Mouse (Mus musculus) layer of hippocampus, adult 2 months (tissue): ENCODE measurements around the gene Ccr7. TPM values are rescaled to one million over a fixed set of nuclear protein-coding genes. Genes with fewer than 3 reads are reported as not detected.

ENCODE experiments used
- DNase-seq, 2 experiments: peaks; one replicate each; pipeline ENCODE4 v3.0.0; 2022; ENCODE audit warnings: low spot score in 2 of 2
- H3K27ac ChIP-seq: fragments of 200-600 bp; 2 replicates; pipeline ENCODE4 v1.8.1; 2022
- H3K4me3 ChIP-seq: fragments of 200-600 bp; 2 replicates; pipeline ENCODE4 v1.8.1; 2022; ENCODE audit warnings: mild to moderate bottlenecking
- CTCF ChIP-seq: fragments of 200-600 bp; conservative IDR thresholded peaks from 2 replicates; pipeline ENCODE4 v1.8.1; 2022; ENCODE audit warnings: antibody characterized with exemption, mild to moderate bottlenecking, moderate library complexity
- total RNA-seq, 2 experiments: library from RNA; stranded (reverse); gene quantifications; 2 replicates each; pipeline ENCODE4 v1.2.3; 2021

The Ccr7 gene
- total RNA-seq, 2 experiments from 2014 or later, result not detected

DNA sequence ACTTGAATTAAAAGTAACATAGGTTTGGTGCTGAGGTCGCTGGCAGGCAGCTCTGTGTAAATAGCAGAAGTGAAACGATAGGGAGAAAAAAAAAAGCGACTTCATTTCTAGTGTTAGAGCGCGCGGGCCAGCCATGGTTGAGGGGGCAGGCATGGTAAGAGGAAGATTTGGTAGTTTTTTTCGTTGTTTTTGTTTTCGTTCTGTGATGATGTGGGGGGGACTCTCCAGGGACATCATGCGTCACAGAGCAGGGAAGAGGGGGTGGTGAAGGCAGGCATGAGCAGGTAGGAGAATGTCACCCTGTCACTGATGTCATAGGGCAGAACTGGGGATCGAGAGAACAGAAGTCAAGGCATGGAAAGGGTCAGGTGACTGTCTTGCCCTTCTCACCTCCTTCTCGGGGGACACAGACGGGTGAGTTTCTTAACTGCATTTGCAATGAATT lies 13.2 kb upstream of the Ccr7 start:
- TF ChIP-seq CTCF, result no peak
- DNase-seq, result no peak
- Histone ChIP-seq H3K27ac (no peak overlapping the region), H3K4me3 (no peak overlapping the region)

- TF ChIP-seq CTCF, result no peak
- no peak for DNase-seq
- Histone ChIP-seq H3K4me3 (no peak overlapping the region), H3K27ac (no peak overlapping the region)
Measured at GRCm38 (mm10) chr11:99167576-99167975, 12.7 kb upstream of the Ccr7 start.

DNA sequence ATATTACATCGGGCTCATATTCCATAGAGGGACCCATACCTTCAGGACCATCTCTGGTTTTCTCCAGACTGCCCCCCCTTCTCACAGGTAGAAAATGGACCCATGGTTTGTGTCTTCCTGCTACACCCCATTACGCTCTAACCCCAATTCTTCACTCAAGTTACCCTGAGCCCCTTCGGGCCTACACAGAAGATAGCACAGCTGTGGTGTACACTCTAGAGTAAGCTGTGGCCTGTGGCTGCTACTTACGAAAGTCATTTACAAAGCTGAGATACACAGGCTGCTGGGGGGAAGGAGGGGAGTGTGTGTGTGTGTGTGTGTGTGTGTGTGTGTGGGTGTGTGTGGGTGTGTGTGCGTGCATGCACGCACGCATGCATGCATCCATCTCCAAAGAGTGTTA lies 11.4 kb upstream of the Ccr7 start:
- Histone ChIP-seq H3K4me3 (no peak overlapping the region), H3K27ac (no peak overlapping the region)
- no peak for TF ChIP-seq CTCF
- no peak for DNase-seq

DNA sequence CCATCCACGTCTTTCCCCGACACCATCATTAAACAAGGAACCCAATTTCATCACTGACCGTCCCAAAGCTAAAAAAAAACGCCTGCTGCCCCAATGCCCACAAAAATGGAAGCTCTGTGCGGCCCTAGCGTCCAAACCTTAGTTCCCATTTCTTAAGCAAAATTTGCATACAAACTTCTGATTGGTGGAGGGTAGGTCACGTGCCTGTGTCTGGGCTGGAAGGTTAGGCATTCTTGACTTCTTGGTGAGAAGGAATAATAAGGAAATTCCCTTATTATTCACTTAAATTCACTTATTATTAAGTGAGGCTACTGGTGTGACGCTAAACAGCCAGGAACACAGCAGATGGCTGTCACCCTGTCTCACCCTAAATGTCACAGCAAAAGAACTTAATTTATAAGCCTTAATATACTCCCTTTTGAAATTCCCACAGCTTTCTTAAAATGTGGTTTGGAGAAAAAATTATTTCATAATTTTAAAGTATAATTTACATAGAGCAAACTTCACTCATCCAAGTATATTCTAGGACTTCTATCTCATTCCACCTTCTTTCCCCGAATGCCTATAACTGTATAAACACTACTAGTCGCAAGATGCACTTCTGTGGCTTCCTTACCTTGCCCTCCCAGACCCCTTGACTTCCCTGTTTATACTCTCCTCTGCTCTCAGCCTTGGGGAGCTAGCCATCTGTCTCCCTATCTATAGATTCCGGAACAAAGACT lies 10.3 kb upstream of the Ccr7 start:
- no peak for DNase-seq
- Histone ChIP-seq H3K4me3 (no peak overlapping the region), H3K27ac (no peak overlapping the region)
- no peak for TF ChIP-seq CTCF

- no peak for DNase-seq
- Histone ChIP-seq H3K4me3 (no peak overlapping the region), H3K27ac (no peak overlapping the region)
- TF ChIP-seq CTCF, result no peak
Measured at GRCm38 (mm10) chr11:99162972-99163686, 8.3 kb upstream of the Ccr7 start.

DNA sequence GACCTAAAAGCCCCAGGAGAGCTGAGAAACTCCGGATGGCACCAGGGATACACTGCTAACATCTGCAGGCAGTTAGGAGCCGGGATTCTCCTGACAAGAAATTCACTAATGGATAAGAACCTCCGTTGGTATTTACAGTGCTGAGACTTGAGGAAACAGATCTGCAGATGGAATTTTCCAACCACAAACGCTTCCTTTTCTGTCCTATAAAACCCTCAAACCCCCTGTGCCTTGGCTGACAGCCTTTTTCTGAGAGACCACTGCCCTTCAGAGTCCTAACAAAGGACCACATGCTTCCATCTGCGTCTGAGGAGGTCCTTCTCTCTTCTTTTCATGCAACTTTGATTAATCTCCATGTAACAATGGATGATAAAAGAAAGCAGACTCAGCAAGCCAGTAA lies 6.8 kb upstream of the Ccr7 start:
- TF ChIP-seq CTCF, result no peak
- DNase-seq, result no peak
- Histone ChIP-seq H3K4me3 (no peak overlapping the region), H3K27ac (no peak overlapping the region)

- Histone ChIP-seq H3K4me3 (no peak overlapping the region), H3K27ac (no peak overlapping the region)
- TF ChIP-seq CTCF, result no peak
- DNase-seq, result no peak
Measured at GRCm38 (mm10) chr11:99160228-99160627, 5.4 kb upstream of the Ccr7 start.

DNA sequence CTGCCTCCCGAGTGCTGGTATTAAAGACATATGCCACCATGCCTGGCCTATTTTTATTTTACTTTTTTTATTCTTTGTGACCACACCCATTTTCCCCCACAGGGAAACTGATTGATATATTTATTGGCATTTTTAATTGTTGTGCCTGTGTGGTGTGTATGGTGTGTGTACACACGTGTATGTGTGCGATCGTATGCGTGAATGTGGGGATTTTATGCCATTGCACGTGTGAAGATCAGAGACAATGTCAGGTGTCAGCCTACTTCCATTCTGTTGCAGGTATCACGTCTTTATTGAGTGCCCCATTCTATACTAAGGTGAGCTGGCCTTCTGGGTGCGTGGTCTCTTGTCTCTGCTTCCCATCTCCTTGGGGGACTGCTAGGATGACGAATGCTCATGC lies 940 bp upstream of the Ccr7 start:
- TF ChIP-seq CTCF, result no peak
- H3K27ac ChIP-seq, result no peak overlapping the region
- no peak overlapping the region for H3K4me3 ChIP-seq
- DNase-seq, result no peak

DNA sequence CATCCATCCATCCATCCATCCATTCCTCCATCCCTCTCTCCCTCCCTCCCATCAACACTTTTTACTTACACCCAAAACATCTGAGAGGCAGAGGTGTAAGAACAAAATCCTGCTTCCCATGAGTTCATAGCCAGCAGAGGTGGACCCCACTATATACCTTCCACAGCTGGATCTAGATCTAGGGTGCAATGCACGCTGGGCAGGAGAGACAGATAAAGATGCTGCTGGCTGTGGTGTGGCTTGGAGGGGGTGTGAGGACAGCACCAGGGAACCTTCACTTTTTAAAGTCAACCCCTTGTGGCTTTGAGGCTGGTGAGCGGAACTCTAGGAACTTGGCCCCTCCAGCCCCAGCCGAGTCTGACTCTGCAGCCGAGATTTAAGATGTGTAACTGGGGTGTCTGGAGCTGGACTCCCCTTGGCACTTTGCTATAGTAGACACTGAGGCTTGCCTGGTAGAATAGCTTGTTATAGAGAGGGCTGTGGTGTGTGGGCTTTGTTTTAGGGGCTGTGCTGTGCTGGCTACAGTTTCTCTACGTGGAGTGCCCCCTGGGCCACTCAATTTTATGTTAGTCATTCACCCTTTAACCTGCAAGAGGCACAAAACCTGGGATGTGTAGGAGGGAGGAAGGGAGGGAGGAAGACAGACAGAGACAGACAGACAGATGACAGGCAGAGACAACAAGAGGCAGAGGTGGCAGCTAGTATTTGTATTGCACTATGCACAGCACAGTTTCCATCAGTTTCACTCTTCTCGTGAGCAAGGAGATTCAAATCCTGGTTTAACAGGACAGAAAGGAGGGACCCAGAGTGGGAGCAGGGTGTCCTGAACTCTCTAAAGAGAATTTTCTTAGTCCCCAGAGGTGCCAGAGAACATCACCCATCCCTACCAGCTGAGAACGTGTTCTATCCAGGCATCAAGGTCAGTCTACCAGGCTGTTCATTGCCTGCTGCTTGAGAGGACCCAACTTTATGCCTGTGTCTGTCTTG lies 817 bp downstream of the Ccr7 start:
- no peak for DNase-seq
- Histone ChIP-seq H3K27ac (no peak overlapping the region), H3K4me3 (no peak overlapping the region)
- TF ChIP-seq CTCF, result no peak

DNA sequence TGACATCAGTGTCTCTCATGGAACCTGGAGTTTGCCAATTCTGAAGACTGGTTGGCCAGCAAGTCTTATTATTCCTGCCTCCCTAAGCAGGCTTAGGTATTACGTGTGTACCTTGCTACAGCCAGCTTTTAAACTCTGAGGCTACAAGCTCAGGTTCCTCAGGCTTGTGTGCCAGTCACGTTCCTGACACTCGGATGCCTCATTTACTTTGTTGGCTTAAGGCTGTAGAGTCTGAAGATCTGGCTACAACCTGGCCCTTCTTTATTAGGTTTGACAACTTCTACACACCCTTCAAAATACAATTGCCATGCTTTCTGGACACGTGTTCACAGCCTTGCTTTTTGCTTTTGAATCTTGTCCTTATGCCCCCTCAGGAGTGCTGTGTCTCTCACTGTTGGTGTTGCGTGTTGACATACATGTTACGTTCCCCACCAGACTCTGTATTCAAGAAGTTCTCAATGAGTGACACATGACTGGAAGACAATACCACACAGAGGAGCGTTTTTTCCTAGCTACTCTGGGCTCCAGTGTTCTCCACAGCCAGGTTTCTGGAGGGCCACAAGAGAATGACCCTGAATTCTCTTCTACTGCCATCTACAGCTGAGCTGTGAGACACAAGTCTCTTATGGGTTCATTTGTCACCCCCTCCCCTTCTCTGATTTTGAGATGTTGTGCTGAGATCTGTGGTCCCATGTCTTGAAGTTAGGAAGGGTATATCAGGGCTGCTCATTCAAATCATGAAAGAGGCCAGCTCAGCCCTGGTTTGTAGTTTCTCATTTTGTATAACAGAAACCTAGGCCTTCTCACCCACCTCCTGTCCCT lies 2.3 kb downstream of the Ccr7 start:
- DNase-seq, result no peak
- no peak for TF ChIP-seq CTCF
- H3K27ac ChIP-seq, result no peak overlapping the region

GRCm38 (mm10) chr11:99151333-99151930 lies 3.4 kb downstream of the Ccr7 start:
- no peak for TF ChIP-seq CTCF
- H3K4me3 ChIP-seq, result no peak overlapping the region
- H3K27ac ChIP-seq, result no peak overlapping the region
- no peak for DNase-seq

More for the DNA sequence above, 2.3 kb downstream of the Ccr7 start:
- no peak overlapping the region for H3K4me3 ChIP-seq

DNA sequence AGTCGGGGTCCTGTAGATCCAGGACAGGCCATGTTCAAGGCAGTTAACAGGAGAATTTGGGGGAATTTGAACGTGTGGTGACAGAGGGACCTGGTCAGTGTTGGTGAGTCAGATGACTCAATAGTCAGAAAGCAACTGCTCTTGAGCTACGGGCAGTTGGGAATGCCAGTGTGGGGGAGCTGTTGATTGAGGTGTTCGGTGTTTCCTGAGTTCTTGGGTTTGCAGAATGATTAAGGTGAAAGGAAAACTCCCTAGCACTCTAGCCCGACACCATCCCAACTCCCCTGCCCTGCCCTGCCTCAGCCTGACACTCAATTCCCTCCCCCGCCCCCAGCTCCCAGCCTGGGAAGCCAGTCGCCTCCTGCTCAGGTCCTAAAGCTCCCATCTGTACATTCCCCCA lies 4.0 kb downstream of the Ccr7 start:
- no peak overlapping the region for H3K4me3 ChIP-seq
- H3K27ac ChIP-seq, result no peak overlapping the region
- no peak for DNase-seq
- no peak for TF ChIP-seq CTCF
